Mouse (Mus musculus) midbrain, postnatal 0 days (tissue): ENCODE results near the gene Palld. TPM values are rescaled to one million over a fixed set of nuclear protein-coding genes. Genes with fewer than 3 reads are reported as not detected.

Experiments
- ATAC-seq: fragments of 200-750 bp; cut with Nextera tagmentation; 2 replicates; pipeline ENCODE4 v1.8.0; 2017; ENCODE audit warnings: moderate number of reproducible peaks, mild to moderate bottlenecking, moderate TSS enrichment, moderate library complexity; ENCODE audit not compliant: low FRiP score
- DNase-seq: peaks from one replicate; pipeline ENCODE4 v3.0.0-alpha.2; 2015; ENCODE audit warnings: low spot score
- H3K27ac ChIP-seq: fragments of 300-500 bp; sonication (generic); 2 replicates; pipeline ENCODE4 v1.5.1; 2014; ENCODE audit warnings: low read depth, mild to moderate bottlenecking, low read length, mixed read lengths
- H3K27me3 ChIP-seq: fragments of 300-500 bp; sonication (generic); 2 replicates; pipeline ENCODE4 v1.6.1; 2014; ENCODE audit warnings: low read length, control low read depth, mixed read lengths; ENCODE audit not compliant: insufficient read depth
- H3K36me3 ChIP-seq: fragments of 300-500 bp; sonication (generic); 2 replicates; pipeline ENCODE4 v1.6.1; 2014; ENCODE audit warnings: low read length, control low read depth, mixed read lengths; ENCODE audit not compliant: insufficient read depth
- H3K4me1 ChIP-seq: fragments of 300-500 bp; sonication (generic); 2 replicates; pipeline ENCODE4 v1.6.1; 2014; ENCODE audit warnings: mild to moderate bottlenecking, control low read depth, antibody characterized with exemption, low read length, mixed read lengths; ENCODE audit not compliant: insufficient read depth
- H3K4me2 ChIP-seq: fragments of 300-500 bp; sonication (generic); 2 replicates; pipeline ENCODE4 v1.6.1; 2014; ENCODE audit warnings: low read depth, mild to moderate bottlenecking, low read length, mixed read lengths; ENCODE audit not compliant: poor library complexity, severe bottlenecking
- H3K4me3 ChIP-seq: fragments of 300-500 bp; sonication (generic); 2 replicates; pipeline ENCODE4 v1.5.1; 2014; ENCODE audit warnings: low read depth, mild to moderate bottlenecking, low read length, moderate library complexity
- H3K9ac ChIP-seq: fragments of 300-500 bp; sonication (generic); replicated peaks from 2 replicates; pipeline ENCODE4 v1.6.1; 2014; ENCODE audit warnings: mild to moderate bottlenecking, low read length, moderate library complexity, mixed read lengths; ENCODE audit not compliant: poor library complexity, severe bottlenecking
- H3K9me3 ChIP-seq: fragments of 300-500 bp; sonication (generic); 2 replicates; pipeline ENCODE4 v1.6.1; 2016; ENCODE audit warnings: low read length, control low read depth
- CTCF ChIP-seq: IDR thresholded peaks from 2 replicates; pipeline ENCODE4 v1.5.1; 2016; ENCODE audit warnings: antibody characterized with exemption, mild to moderate bottlenecking
- WGBS: fragments of 180-500 bp; shearing (Covaris S2); extraction: QIAGEN DNeasy Blood & Tissue Kit; methylation state at CpG from one replicate; pipeline ENCODE4 v1.1.7; 2014; 5-methylcytosine and 5-hydroxymethylcytosine counted together
- polyA plus RNA-seq: library from polyadenylated mRNA; unstranded; fragments of >200 nt; fragmentation: Nextera tagmentation; extraction: Ambion mirVana; gene quantifications from 2 replicates; pipeline ENCODE4 v1.2.1, GENCODE M21; 2015
- total RNA-seq: library from RNA; depleted of rRNA; stranded (reverse); fragments of >200 nt; gene quantifications from 2 replicates; pipeline ENCODE4 v1.2.3, GENCODE M21; 2014

The Palld gene
- total and polyA plus RNA-seq, 2 experiments from 2014 or later = 3.9 to 10.8 TPM

GRCm38 (mm10) chr8:61831944-61832343, 70.5 kb downstream of the Palld start:
- Histone ChIP-seq H3K9ac (no peak overlapping the region), H3K4me3 (no peak overlapping the region), H3K27ac (no peak overlapping the region), H3K36me3 (no peaks in the 10 kb centered on the region), H3K9me3 (no peaks in the 10 kb centered on the region), H3K4me2 (no peak overlapping the region), H3K4me1 (no peaks in the 10 kb centered on the region), H3K27me3 (no peaks in the 10 kb centered on the region)
- DNase-seq = no peak
- 88% methylated on average over 4 of the region's 4 CpGs for WGBS
- TF ChIP-seq CTCF = no peak
- ATAC-seq = no peak

GRCm38 (mm10) chr8:61830821-61831220, 71.7 kb downstream of the Palld start:
- 63% methylated on average over 6 of the region's 6 CpGs for WGBS
- no peak for TF ChIP-seq CTCF
- DNase-seq = no peak
- Histone ChIP-seq H3K27ac (no peak overlapping the region), H3K4me3 (no peak overlapping the region), H3K4me1 (no peaks in the 10 kb centered on the region), H3K9ac (no peak overlapping the region), H3K36me3 (no peaks in the 10 kb centered on the region), H3K4me2 (no peak overlapping the region), H3K27me3 (no peaks in the 10 kb centered on the region), H3K9me3 (no peaks in the 10 kb centered on the region)
- ATAC-seq = no peak

DNA sequence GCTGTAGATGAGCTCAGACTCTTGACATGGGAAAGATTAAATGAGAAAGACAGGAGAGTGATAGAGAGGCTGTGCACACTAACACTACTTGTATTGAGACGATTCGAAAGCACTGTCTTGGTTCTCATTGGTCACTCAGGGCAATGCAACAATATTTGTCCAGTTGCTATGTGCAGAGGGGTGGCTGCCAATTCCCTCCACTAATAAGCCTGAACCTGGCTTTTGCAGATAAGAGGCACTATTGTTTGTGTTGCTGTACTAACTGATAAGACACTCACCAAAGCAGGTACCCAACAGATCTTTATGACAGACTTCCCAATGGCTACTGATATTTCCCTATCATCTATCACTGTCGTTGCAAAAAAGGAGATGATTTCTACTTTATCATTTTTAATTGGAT, 77.9 kb downstream of the Palld start:
- ATAC-seq (no peak), DNase-seq (no peak)
- no peak for TF ChIP-seq CTCF
- whole genome bisulfite sequencing = 73% methylated on average over 3 of the region's 3 CpGs
- H3K36me3 ChIP-seq = no peaks in the 10 kb centered on the region
- H3K9me3 ChIP-seq = no peaks in the 10 kb centered on the region
- H3K4me2 ChIP-seq = no peak overlapping the region
- H3K4me1 ChIP-seq = 0 out of 2 replicates have a peak, but pooled peaks cover 5% of the 10 kb centered on the region
- H3K27me3 ChIP-seq = no peaks in the 10 kb centered on the region
- no peak overlapping the region for H3K9ac ChIP-seq
- H3K4me3 ChIP-seq = no peak overlapping the region
- H3K27ac ChIP-seq = no peak overlapping the region

GRCm38 (mm10) chr8:61823157-61823556, 79.3 kb downstream of the Palld start:
- Histone ChIP-seq H3K4me3 (no peak overlapping the region), H3K4me1 (0 out of 2 replicates have a peak, but pooled peaks cover 5% of the 10 kb centered on the region), H3K9me3 (no peaks in the 10 kb centered on the region), H3K27ac (no peak overlapping the region), H3K36me3 (no peaks in the 10 kb centered on the region), H3K9ac (no peak overlapping the region), H3K27me3 (no peaks in the 10 kb centered on the region), H3K4me2 (no peak overlapping the region)
- peak; percentile 9 for DNase-seq
- TF ChIP-seq CTCF = no peak
- no peak for ATAC-seq
- 23% methylated on average over 5 of the region's 5 CpGs for WGBS

DNA sequence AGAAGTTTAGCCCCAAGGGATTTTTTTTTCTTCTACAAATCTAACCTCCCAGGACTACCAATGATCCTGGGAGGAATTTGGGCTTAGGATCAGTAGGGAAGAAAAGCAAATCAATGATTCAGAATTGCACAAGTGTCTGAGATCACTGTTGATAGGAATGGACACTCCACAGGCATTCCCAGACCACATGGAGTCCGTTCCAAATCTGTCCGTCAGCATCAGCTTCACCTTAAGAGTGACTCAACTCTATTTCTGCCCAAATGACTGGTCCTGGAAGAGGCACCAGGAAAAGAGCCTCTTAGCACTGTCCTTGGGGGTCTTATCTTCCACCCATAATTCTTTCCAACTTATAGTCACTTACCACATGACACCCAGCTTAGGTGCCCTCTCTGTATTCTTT, 98.7 kb downstream of the Palld start:
- Histone ChIP-seq H3K9ac (no peak overlapping the region), H3K27ac (no peak overlapping the region), H3K9me3 (no peaks in the 10 kb centered on the region), H3K4me1 (no peaks in the 10 kb centered on the region), H3K27me3 (no peaks in the 10 kb centered on the region), H3K4me2 (no peak overlapping the region), H3K4me3 (no peak overlapping the region), H3K36me3 (no peaks in the 10 kb centered on the region)
- TF ChIP-seq CTCF = no peak
- DNase-seq (no peak), ATAC-seq (no peak)
- WGBS = 80% methylated on average over 2 of the region's 2 CpGs

DNA sequence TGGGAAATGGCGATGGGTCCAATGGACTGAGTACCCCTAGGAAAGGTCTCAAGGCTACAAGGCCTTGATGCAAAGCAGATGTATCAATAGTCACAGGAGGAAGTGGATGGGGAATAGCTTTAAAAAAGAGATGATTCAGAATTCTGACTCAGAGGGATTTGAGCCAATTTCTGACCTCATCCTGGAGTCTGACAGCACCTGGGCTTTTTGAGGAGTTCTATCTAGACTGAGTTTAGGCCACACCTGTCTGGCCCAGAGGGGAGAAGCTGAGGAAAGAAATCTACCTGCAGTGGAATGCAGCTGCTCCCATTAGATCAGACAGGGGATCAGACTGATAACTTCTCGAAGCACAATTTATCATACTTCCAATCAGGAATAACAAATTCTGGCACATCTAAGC, 99.7 kb downstream of the Palld start:
- H3K9me3 ChIP-seq = no peaks in the 10 kb centered on the region
- no peak for TF ChIP-seq CTCF
- H3K4me2 ChIP-seq = no peak overlapping the region
- H3K4me3 ChIP-seq = no peak overlapping the region
- H3K36me3 ChIP-seq = no peaks in the 10 kb centered on the region
- H3K27ac ChIP-seq = no peak overlapping the region
- H3K4me1 ChIP-seq = no peaks in the 10 kb centered on the region
- no peak overlapping the region for H3K9ac ChIP-seq
- WGBS = 90% methylated on average over 2 of the region's 2 CpGs
- H3K27me3 ChIP-seq = no peaks in the 10 kb centered on the region
- DNase-seq (no peak), ATAC-seq (no peak)
